Mouse (Mus musculus) retina, postnatal 7 days (tissue): ENCODE data around the gene Ttf2.
A peak's percentile ranks its signal among the peaks of the same experiment; 100 is the strongest.

Experiments used
- DNase-seq: peaks from one replicate; pipeline ENCODE4 v3.0.0-alpha.2; 2012; ENCODE audit warnings: low read depth, low spot score

Gene Ttf2

GRCm38 (mm10) chr3:100969176-100969917 is at the start of gene Ttf2:
Ttf2 (minus strand) TSS chr3:100969663.
- peak; percentile 88 for DNase-seq

GRCm38 (mm10) chr3:101018494-101018893 is 49.0 kb upstream of the Ttf2 start:
- no peak for DNase-seq

DNA sequence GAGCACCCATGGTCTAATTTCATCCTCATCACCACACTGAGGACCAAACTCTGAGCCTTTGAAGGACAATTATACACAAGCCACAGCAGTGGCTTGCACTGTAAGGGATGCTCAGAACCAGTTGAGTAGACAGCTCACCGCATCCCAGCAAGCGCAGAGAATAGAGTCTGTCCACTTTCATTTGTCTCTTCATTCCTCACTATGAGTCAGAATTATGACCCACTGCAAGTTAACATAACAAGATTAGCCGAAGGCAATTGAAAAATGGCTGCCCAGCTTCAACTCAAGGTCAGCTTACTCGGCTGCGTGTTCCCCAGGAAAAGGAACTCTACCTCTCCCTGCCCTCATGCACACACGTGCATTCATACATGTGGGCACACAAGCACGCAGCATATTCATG is 46.6 kb upstream of the Ttf2 start:
- no peak for DNase-seq

DNA sequence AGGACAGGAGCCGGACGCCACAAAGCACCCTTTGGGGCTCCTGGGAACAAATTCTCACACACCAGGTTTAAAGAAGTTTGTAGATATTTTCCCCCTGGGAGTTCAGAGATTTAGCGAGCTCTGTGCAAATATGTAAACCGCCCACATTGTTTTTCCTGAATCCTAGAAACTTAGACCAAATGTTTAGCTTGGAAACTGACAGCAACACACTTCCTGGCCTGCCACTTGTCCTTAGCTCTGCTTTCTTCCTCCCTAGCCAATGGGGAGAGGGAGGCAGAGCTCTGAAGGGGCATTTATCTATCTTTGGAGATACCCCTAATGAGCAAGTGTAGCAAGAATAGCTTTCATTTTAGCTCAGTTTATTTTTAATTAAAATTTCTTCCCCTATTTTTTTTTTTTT is 45.8 kb upstream of the Ttf2 start:
- DNase-seq: no peak

DNA sequence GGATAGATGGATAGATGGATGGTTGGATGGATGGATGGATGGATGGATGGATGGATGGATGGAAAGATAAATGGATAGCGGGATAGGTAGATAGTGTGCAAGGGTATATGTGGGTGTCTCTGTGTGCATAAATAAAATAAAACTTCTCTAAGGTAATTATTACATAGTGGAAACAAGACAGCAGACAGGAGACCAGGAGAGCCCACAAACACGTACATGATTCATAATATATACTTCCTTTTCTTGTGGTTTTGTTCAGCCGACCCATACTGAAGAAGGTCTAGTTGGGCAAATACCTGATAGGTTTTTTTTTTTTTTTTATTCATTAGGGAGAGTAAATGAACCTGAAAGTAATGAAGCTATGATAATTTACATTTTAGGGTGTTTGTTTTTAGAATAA is 44.1 kb upstream of the Ttf2 start:
- DNase-seq: no peak

- DNase-seq: no peak
Measured at GRCm38 (mm10) chr3:101013005-101013404, 43.5 kb upstream of the Ttf2 start.

- DNase-seq: no peak
Measured at GRCm38 (mm10) chr3:101012597-101012996, 43.1 kb upstream of the Ttf2 start.

GRCm38 (mm10) chr3:101012131-101012571 is 42.7 kb upstream of the Ttf2 start:
- DNase-seq: no peak

GRCm38 (mm10) chr3:101011203-101011600 is 41.7 kb upstream of the Ttf2 start:
- DNase-seq: no peak

GRCm38 (mm10) chr3:101010589-101011202 is 41.2 kb upstream of the Ttf2 start:
- no peak for DNase-seq

GRCm38 (mm10) chr3:101007112-101007782 is 37.8 kb upstream of the Ttf2 start:
- DNase-seq: no peak

- DNase-seq: no peak
Measured at GRCm38 (mm10) chr3:101005392-101005791, 35.9 kb upstream of the Ttf2 start.

- DNase-seq: no peak
Measured at GRCm38 (mm10) chr3:101003575-101004356, 34.3 kb upstream of the Ttf2 start.

- no peak for DNase-seq
Measured at GRCm38 (mm10) chr3:100999732-101000131, 30.3 kb upstream of the Ttf2 start.

DNA sequence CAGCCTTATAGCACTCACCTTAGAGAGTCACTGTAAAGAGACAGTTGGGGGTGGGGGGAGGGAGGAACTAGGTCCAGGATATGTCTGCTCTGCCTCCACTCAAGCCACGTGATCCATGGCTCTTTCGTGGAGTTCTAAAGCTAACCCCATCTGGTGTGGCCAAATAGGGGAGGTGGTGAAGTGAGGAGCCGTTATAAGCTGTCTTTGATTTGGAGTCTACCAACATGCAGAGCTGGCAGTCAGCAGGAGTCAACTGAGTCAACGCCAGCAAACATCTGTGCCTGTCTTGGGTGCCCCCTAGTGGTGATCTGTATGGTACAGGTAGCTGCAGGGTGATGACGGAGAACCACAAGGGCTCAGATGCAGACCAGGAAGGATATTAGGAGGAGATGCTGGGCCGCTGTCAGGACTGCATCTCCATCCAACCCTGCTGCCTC is 29.5 kb upstream of the Ttf2 start:
- peak; percentile 24 for DNase-seq

- DNase-seq: no peak
Measured at GRCm38 (mm10) chr3:100997785-100998570, 28.5 kb upstream of the Ttf2 start.

DNA sequence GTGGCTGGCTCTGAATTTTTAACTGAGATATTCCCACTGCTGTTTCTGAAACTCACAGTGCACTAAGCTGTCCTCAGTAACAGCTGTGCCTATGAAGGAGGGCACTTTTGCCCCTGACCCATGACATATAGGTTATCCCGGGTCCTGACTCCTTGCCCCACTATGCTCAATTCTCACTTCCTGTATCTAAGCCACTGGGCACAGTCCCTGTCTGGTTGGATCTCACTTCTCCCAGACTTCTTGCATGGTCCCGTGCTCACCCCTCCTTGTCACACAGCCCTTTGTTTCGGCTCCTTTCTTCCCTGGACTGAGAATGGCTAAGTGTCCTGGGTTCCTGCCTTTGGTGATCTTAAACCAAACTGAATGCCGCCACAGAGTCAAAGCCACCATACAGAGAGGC is 24.8 kb upstream of the Ttf2 start:
- DNase-seq: no peak

GRCm38 (mm10) chr3:100993718-100994117 is 24.3 kb upstream of the Ttf2 start:
- DNase-seq: no peak

DNA sequence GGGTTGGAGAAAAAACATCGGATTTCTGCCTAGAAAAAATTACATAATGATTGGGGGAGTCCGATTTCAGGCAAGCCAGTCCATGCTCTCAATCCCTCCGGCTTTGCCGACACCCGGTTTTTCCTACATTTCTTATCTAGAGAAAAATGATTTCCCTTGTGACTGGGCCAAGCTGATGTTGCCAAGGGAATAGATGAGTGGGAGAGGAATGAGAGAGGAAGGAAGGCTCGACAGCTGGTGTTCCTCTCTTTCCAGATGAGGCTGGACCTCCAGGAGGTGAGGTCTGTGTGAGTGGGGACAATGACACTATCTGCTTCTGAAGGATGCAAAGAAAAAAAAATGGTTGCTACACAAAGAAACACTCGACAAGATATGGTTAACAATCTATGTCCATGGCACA is 23.7 kb upstream of the Ttf2 start:
- DNase-seq: no peak

DNA sequence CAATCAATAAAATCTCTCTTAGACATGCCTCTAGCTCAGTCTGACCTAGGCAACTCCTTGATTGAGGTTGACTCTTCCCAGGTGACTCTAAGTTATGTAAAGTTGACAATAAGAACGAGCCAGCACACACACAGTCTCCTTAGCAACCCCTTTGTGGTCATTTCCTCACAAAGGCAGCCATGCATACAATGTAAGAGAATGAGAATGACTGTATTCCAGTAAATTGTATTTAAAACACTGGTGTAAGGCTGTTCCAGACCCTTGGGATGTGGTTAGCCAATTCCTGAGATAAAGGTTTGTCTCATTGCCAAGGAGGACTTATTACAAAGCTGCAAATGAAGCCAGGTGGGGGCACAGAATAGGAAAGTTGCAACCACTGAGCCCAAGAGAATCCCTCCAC is 20.8 kb upstream of the Ttf2 start:
- no peak for DNase-seq

DNA sequence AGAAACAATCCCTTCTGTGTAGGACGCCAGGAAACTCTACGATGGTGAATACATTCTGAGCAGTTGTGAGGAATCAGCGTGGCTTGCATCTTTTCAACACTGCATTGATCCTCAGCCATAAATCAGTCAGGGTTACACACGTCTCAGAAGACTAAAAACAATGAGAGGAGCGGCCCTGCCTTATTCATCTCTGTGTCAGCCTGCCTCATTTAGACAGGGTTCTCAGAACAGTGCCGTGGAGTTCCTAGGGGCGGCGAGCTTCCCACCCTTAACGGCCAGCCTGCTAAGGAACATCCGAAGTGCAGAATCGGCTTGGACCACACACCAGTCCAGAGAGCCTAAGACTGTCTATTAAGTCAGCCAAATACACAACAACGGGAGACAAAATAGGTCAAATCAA is 20.0 kb upstream of the Ttf2 start:
- DNase-seq: no peak
